Mouse (Mus musculus): ENCODE data around the gene Cbx5. TPM values are rescaled to one million over a fixed set of nuclear protein-coding genes. Genes with fewer than 3 reads are reported as not detected.

The Cbx5 gene
- total RNA-seq, 2 experiments from 2014 or later = 120 to 225 TPM

DNA sequence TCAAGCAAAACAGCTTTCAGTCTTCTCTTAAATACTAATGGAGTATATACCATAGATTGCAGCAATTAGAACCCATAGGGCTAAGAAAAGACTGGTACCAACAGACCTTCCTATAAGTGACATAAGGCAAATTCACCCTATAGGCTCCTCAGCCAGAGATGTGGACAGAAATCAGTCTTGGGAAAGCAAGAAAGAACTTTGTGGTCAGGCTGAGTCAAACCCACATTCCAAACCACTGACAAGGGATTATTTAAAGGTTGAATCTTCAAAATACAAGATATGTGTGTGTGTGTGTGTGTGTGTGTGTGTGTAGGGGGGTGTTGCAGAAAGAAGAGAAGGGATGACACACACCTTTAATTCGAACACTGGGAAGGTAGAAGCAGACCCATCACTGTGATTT lies 18.2 kb downstream of the Cbx5 start:
- ATAC-seq (replicated peaks; ENCODE audit: poor library complexity, severe bottlenecking) = peak; percentile 55; the same call in 1 of the 2 replicates

DNA sequence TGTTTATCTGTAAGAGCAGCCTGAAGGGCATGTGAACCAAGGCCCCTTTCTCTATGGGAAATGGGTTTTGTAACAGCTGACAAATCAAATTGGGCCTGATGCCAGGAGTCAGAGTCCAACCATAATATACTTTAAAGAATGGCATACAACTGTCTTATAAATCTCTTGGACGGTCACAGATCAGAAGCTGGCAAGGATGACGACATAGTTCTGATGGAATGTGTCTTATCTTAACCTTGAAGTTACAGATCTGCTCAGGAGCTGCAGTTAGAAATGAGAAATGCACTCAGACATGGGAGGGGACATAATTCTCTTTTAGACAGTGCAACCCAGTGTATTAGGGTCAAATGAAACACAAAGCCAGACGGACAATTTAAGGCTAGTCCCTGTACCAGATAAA lies 18.8 kb downstream of the Cbx5 start:
- ATAC-seq (replicated peaks; ENCODE audit: poor library complexity, severe bottlenecking) = peak; percentile 7; the same call in 1 of the 2 replicates

DNA sequence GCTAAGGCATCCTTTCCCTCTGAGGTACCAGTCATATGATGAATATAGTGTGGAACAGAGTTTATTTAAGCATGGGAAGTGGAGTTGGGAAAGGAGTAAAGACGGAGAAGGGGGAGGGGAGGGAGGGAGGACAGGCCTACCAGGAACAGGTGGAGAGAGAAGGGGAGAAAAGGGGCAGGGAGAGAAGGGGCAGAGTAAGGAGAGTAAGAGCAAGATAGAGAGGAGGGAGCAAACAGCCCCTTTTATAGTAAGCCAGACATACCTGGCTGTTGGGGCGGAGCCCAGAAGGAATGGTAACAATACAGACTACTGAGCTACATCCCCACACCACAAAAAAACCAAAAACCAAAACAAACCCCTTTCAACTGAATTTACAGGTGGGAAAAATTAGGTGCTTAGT lies 23.6 kb downstream of the Cbx5 start:
- ATAC-seq (replicated peaks; ENCODE audit: poor library complexity, severe bottlenecking) = no peak

DNA sequence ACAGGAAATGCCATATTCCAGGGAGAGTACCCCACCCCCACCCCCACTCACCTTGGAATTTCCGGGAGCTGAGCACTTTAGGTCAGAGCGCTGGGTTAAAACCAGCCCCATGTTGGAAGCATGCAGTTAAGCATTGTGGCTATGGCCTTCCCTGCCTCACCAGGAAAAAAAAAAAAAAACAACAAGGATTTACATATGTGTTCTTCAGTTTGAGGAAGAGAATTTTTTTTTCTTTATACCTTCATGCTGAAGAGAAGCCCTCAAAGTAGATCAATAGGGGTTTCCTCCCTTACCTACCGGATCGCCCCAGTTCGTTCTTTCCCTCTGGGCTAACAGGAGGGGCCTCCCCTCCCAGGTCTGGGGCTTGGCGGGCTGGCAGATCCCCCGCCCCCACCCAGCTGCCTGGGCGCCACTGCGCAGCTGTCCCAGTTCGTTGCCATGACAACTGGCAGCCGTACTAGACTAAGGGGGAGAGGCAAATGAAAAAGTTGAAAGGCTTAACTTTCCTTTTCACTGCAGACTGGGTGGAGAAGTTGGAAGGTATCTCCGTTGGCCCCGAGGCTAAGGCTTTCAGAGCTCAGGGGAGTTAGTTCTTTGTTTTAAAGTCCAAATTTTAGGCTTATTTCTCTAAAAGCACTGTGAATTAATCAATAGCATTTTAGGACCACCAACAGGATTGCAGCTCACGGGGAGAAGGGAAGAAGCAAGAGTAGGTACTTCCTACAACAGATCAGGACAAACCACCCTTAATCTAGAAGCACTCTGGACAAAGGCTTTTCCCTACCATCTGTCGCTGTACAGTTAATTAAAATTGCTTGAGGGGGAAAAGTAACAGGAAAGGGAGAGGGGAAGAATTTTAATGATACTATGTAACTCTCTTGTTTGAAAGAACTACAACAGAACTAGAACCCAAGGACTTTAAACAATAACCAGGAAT lies 24.4 kb downstream of the Cbx5 start:
- ATAC-seq (replicated peaks; ENCODE audit: poor library complexity, severe bottlenecking) = peak; percentile 84

DNA sequence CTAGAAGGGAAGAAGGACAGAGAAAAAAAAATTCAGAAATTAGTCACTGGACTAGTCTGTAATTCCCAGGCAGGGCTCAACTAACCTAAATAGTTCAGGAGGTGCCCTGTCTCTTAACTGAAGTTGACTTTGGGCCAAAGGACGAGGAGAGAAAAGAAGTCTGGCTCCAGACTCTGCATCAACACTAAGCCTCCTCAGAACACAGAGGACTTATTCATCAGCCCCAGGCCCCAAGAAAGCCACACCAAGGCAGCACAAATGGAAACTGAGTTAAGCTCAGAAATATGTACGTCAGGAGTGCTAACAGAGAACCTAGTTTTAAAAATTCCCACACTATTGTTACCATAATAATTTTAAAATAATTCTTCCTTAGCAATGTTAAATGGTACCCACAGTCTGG lies 25.5 kb downstream of the Cbx5 start:
- ATAC-seq (replicated peaks; ENCODE audit: poor library complexity, severe bottlenecking) = no peak

DNA sequence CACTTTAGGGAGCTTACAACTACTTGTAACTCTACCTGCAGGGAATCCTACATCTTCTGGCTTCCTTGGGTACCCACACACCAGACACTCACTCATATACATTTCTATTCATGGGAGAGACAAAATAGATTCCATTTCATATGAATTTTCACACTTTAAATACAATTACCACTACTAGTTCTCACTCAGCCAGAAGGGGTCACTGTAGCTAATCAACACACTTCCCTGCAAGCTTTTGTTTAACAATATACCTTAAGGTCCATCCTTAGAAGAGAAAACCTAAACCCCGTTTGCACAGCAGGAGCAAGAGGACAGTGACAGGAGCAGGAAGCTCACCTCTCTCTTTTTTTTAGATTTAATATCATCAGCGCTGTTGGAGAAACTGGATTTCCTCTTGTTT lies 34.5 kb downstream of the Cbx5 start:
- ATAC-seq (replicated peaks; ENCODE audit: poor library complexity, severe bottlenecking) = no peak

DNA sequence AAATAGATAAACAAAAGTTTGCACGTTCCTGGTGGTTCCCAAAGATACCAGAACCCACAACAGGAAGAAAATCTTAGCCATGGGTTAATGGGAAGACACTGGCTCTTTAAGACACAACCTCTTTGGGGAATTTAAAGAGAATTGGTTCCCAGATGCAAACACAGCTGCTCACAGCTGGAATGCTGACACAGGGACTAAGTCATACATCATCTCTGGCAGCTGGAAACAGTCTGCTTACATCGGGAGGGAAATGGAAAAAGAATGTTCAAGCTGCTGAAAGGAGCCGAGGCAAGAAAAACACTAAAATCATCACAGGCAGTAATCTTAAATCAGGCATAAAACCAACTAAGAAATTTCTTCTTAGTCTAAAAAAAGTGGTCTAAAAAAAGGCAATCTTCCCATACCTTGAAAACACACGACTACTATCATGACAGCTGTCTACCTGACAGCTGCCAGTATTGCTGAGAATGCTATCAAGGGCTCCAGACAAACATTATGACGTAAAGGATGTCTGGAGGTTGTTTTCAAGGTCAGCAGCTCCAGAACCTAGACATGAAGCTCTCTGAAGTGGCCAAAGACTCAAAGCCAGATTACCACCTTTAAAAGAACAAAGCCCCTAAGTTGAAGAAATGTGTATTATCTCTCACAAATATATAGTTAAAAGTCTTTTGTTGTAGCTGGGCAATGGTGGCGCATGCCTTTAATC lies 37.4 kb downstream of the Cbx5 start:
- no peak for ATAC-seq (replicated peaks; ENCODE audit: poor library complexity, severe bottlenecking)

DNA sequence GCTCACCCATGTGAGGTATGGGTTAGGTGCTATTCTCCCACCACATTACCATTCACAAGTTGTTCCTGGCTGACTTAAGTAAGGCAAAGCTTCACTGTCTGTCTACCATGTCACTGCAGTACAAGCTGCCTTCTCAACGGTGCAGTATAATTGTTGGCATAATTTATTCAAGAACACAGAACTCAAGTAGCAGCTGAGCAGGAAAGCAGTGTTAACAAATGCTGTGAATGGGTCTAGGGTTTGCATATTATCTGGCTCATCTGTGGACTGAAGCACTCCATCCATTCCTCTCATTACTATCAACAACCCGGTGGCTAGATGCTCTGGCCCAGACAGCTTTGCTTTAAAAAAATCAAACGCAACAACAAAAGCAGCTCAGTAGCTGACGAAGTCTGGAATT lies 41.8 kb downstream of the Cbx5 start:
- ATAC-seq (replicated peaks; ENCODE audit: poor library complexity, severe bottlenecking) = no peak

DNA sequence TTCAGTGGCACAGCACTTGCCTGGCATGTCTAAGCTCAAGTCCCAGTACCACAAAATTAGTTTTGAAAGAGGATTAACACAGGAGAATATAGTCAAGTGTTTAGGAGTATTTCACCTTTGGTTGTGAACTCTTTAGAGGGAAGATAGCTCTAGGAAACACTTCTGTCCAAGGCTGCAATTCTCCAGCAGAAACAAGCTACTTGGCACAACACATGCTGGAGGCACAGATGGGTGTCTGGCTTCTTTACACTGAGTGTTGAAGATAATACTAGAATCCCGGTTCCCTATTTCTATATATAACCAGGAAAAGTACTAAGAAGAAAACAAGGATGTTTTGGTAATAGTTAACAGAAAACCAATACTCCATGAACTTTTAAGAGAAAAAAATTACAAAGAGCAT lies 42.8 kb downstream of the Cbx5 start:
- no peak for ATAC-seq (replicated peaks; ENCODE audit: poor library complexity, severe bottlenecking)

DNA sequence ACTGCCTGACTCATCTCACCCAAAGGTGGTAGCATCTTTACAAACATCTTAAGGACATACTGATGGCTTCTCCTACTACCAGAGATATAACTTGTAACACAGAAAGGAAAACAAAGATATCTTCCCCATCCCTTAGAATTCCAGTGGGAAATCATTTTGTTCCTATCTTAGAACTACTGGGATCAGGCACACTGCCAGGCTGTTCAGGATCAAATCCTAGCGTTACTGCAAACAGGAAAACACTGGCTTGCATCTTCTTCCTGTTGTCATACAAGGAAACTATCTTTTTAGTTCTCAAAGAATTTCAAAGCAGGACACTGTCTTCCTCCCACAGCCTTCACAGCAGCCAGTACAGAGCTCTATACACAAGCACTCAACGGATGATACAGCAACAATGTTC lies 46.0 kb downstream of the Cbx5 start:
- ATAC-seq (replicated peaks; ENCODE audit: poor library complexity, severe bottlenecking) = no peak

DNA sequence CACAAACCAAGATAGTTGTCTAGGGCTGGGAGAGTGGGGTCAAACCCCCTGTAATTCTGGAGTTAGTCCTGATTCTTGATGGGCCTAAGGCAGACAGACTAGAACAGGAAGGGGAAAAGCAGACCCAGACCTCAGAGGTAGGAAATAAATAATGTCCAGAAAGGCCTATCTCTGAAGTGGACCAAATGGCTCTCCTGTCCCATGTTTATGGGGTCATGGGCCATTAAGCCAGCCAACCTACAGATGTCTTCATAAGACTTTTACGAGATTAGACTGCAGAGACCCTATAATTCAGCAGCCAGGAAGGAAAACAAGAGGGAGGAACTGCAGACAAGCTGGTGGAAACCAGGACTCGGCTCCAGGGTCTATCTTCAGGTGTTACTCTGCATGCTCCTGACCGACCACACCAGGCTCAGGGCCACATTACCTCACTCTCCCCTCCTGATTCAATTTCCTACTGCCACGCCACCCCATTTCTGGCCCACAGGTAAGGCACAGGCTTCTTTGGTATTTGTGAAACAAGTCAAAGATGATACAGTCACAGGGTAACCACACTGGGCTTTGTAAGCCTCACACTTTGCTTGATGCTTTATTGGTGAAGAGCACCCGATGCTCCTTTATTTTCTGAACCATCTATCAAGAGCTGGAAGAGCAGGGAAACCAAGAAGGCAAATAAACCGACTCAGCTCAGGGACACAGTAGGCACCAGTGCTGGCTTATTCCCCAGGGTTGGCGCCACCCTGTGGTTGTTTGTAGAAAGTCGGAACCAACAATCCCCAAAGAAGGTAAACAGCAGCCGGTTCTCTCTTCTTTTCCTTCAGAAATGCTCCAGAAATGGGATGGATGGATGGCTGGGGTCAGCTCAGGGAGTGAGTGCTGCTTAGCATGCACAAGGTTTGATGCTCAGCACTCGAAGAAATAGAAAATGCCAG lies 48.8 kb downstream of the Cbx5 start:
- ATAC-seq (replicated peaks; ENCODE audit: poor library complexity, severe bottlenecking) = 0 out of 2 replicates have a peak, but pooled peaks have one; percentile 32

DNA sequence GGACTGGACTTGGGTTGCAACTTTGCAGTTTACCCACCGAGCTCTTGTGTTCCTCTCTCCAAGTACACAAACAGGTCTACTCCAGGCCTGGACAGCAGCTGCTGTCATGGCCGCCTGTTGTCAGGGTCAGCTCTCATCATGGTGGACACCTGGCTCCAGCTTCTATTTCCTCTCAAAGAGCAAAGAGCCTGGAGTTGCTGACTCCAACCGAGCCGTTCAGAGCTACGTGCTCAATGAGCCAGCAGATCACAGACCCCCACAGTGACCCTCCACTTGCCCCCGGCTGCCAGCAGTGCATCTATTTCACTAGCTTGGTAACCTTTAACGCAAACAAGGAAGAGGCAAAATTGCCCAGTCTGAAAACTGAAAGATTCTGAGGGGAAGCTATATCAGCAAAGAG lies 49.5 kb downstream of the Cbx5 start:
- ATAC-seq (replicated peaks; ENCODE audit: poor library complexity, severe bottlenecking) = no peak

DNA sequence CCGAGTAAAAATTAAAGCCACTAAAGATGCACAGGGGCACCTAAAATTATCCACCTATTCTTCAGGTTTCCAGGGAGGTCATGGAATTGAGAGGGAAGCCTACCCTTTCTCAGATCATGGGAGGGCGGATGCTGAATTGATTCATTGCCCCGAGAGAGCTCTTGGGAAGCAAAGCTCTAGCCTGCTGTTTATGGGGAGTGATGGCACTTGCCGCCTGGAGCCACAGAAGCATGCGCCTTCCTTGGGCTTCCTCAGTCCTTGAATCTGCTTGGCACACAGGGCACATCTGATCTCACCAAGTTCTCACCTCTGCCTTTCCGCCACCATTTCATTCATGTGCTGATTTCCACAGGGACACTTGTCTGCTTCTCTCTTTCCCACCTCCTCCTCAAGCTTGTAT lies 51.8 kb downstream of the Cbx5 start:
- no peak for ATAC-seq (replicated peaks; ENCODE audit: poor library complexity, severe bottlenecking)

DNA sequence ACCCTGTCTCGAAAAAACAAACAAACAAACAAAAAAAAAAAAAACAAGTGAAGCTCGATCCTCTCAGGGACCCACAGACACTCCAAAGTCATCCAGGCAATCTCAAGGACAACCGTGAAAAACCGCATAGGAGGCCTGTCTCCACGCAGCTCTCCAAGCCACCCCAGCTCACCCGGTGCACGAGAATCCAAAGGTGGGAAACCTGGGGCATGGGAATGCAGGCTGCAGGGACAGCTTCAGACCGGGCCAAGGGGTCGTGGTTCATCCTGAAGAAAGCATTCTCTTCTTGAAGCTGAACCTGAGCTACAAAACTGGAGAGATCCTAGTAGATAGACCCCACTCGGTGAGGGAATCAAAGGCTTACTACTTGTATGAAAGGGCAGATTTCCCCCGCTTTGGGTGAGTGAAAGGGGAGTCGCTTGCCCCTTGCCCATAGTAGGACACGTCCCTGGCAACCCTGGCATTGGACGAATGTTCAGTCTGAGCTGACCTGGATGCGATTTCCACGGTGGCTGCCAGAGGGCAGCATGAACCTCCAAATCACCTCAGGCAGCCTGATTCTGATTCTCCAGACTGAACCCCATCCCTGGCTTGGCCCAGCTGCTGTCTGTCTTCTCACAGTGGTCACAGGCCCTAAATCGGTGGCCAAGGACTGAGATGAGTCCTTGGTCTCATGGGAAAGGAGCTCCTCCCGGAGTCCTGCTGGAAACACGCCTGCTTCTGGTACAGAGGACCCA lies 54.0 kb downstream of the Cbx5 start:
- peak; percentile 26; the same call in 1 of the 2 replicates for ATAC-seq (replicated peaks; ENCODE audit: poor library complexity, severe bottlenecking)

DNA sequence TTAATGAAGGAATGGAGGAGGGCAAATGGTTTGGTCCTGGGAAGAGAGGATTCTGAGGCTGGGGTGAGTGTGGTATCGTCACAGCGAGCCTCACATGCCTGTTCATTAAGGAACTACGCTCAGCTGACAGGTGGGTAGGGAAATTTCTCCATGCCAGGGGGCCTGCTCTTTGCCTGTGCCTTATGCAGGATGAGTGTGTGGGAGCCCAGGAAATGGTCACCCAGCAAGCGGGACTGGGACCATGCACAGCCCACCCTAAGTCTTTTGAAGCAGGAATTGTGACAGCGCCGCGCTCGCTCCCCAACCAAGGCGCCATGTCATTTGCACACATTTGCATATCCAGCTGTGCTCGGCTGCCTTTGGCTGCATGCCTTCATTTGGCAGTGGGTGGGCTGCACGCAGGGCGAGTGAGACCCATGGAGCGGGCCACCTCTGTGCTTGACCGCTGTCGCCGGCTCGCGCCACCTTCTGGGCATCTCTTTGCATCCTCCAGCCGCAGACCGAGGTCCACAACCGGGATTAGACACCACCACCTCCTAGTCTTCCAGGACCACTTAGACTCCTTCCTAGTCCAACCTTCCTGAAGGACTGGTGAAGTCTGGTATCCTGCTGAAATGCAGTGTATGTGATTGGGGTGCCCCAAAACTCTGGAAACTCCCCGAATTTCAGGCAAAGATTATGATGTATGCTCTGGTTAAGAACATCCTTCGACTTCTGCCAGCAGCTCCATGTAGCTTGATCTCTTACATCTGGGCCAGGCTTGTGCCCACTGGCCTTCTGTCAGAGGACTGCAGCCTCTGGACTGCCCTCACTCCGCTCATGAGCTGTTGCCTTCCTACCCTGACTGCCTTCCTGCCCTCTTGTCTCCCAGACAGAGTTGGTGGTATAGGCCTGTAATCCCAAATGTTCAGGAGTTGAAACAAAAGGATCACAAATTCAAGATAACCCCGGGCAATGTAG lies 55.7 kb downstream of the Cbx5 start:
- peak; percentile 8; the same call in 1 of the 2 replicates for ATAC-seq (replicated peaks; ENCODE audit: poor library complexity, severe bottlenecking)

DNA sequence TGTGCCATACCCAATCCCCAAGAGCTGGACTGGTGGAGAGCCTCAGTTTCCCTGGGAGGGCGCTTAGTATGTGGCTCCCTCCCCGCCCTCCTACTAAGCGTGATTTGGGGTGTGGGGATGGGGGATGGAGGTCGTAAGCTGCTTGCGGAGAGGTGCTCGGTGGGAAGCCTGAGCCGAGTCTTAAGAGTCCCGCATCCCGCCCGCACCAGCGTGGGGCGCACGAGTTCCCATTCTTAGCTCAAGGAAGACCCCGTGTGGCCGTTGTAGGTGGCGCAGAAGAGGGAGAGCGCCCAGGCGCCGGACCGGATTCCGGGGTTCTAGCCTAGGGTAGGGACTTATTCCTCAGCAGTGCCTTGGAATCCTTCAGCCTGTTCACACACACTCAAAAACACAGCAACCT lies 56.5 kb downstream of the Cbx5 start:
- peak; percentile 60 for ATAC-seq (replicated peaks; ENCODE audit: poor library complexity, severe bottlenecking)

DNA sequence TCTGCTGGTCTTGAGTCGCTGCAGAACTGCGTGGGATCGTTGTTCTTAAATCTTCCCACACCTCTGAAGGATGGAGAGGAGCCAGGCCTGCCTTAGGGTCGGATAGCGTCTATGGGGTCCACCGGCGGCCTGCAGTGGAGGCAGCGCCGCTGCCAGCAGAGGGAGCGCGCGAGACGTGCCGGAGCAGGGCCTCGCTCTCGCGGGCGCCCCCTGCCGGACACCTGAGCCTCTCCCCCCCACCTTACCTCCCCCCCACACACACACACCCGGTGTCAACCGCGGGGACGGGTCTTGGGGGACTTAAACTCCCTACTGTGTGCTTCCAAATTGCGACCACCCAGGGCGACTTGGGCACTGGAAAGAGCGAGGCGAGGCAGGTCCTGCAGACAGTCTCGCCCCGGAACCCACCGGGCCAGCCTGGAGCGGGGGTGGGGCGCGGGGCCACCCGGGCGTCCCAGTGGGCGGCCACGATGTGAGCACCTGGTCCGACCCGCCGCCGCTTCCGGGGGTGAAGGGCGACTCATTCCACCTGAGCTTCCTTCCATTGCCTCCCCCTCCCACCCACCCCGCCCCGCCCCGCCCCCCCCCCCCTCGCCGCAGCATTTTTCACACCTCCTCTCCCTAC lies 57.3 kb downstream of the Cbx5 start:
- peak; percentile 70 for ATAC-seq (replicated peaks; ENCODE audit: poor library complexity, severe bottlenecking)

DNA sequence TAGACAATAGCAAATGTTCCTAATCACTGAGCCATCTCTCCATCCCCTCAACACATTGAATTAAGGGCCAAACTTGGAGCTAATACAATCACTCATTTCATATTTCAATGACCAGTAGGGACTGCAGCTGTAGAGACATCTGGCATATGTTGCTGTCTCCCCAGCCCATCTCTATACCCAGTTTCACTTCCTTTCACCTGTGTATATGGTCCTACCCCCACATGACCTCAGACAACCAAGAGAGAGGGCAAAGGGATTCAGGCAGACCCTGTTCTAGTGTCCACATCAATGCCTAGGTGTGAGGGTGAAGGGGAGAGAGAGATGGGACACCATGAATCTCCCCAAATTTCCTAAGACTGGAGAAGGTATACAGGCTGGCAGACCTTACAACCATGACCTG lies 59.2 kb downstream of the Cbx5 start:
- ATAC-seq (replicated peaks; ENCODE audit: poor library complexity, severe bottlenecking) = no peak

All from granulocyte monocyte progenitor cell, adult 5-6 weeks (primary cell).